Mouse (Mus musculus) 3T3-L1 (cell line): ENCODE data around the gene Ogfod3.

ENCODE experiments used
- DNase-seq: peaks from one replicate; pipeline ENCODE4 v3.0.0-alpha.2; 2015; ENCODE audit warnings: low read depth, low spot score

The Ogfod3 gene

DNA sequence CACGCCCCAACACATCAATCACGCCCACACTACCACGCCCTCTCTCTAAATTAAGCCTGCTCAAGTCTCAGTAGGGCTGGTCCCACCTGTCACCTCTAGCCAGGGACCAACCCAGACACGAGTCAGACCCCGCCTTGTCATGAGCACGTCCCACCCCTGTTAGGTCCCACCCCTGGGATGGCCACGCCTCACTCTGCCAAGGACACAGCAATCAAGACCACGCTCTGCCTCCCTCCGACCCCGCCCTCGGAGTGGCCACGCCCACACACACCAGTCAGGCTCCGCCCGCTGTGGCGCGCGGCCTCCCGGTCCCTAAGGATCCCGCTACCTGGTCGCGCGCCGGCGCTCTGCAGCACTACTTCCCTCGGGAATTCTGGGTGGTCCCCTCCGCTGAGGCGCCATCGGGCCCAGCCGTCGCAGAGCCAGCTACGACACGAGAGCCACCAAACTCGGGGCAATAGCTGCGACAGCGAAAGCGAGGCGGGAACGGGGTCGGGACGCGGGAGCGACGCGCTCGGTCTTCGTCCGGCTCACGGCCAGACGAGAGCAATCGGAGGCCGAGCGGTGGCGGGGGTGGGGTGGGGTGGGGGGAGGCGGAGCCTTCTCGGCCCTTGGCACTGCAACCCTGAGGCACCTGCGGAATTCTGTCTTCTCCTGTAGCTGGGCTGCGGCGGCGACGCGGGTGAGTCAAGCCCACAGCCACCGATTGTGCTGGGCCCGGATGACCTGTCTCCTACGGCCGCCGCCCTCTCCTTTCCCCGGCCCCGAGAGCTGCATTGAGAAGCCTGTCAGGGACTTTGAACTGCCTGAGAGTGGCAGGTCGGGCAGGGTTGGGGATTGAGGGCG, at the start of gene Ogfod3, which contains the start of gene Hexdc:
Ogfod3 (minus strand) TSS at position 551 of the 846 bp plus-strand sequence.
Hexdc (plus strand) TSS at position 273 of the 846 bp plus-strand sequence.
- peak; percentile 98 for DNase-seq

DNA sequence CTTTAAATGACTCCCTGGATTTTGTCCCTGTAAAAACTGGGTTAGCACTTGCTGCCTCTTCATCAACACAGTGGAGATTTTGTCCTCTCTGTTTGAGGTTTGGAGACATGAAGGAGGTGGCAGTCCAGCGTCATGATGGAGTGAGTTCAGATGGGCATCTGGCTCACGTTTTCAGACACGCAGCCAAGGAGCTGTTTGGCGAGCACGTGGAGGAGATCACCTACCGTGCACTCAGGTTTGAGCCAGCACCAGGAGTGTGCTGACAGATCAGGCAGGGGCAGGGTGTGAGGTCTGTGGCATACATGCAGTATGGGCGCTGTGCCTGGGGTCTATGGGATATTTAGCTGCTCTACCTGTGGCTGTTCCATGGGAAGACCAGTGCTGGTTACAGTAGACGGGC, 45.7 kb upstream of the Ogfod3 start:
- no peak for DNase-seq

DNA sequence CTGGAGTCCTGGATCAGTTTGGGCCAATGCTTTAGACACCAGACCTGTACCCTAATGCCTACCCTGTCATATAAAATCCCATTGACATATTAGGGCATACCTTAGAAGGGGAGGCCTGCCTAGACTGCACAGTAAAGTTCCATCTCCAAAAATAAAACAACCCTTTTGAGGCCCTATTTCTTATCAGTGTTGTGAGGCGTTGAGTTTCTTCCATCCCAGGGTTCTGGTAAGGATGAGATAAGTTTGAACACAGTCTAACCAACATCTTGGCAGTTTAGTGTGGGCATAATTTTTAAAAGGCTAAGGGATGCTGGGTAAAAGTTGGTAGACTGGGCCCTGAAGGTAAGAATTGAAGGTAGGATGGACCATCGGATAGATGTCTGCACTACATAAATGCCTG, 35.2 kb upstream of the Ogfod3 start:
- no peak for DNase-seq

DNA sequence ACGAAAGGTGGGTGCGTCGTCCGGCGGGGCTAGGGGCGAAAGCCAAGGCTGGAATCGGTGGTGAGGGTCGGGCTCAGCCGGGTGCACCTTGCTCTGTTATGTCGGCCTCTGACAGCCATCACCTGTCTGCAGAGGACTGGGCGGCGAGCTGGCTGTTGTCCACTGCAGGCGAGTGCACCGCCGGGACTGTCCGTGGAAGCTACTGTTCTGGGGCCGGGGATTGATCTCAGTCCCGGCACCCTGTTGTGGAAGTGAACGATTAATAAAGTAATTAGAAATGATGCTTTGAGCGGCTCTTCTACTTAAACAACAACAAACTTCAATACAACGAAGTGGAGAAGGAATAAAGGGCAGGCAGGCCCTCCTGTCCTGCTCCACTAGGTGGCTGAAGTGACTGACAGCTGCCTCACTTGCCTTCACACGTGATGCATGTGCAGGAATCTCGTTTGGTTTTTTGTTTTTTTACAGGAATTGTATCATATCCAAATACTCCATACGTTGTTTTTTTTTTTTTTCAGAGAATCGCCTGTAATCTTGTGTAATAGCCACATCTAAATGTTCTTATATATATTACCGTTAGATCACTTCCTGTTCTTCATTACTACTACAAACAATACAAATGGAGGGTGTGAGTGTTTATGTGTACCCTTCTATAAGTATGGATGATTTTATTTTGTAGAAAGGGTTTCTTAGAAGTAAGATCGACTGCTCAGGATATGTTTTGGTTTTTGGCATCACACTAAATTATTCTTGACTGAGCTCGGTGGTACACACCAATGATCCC, 33.0 kb upstream of the Ogfod3 start:
- peak; percentile 77 for DNase-seq

DNA sequence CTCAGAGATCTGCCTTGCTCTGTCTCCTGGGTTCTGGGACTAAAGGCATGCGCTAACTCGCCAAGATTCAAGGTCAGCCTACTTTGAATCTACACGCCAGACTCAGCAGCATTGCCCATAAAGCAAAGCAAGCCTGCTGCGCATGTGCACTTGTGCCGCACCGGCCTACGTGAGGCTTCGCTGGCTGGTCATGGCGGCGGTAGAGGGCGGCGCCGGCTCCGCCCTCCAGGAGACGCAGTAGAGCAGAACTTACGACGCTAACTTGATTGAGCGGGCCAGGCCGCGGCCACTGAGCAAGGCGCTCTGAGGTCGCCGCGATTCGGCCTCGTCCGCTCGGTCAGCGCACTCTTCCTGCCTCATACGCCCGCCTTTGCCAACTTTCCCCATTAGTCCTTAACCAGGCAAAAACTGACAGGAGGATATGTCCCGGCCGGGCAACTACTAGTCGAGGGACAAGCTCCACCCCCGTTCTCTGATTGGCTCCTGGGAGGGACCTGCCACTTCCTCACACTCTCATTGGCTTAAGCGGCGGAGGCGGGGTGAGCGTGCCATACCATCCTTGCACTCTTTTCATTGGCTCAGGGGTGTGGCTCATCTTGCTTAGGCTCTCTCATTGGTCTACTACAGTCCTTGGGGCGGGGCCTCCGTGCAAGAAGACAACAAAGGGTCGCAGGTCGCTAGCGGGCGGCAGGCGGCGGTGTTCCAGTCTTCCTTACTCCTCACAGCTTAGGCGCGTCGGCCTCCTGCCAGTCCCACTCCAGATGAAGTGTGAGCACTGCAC, 32.2 kb upstream of the Ogfod3 start, which contains the start of gene Narf:
Narf (plus strand) TSS at position 690 of the 781 bp plus-strand sequence.
- peak; percentile 100 for DNase-seq

DNA sequence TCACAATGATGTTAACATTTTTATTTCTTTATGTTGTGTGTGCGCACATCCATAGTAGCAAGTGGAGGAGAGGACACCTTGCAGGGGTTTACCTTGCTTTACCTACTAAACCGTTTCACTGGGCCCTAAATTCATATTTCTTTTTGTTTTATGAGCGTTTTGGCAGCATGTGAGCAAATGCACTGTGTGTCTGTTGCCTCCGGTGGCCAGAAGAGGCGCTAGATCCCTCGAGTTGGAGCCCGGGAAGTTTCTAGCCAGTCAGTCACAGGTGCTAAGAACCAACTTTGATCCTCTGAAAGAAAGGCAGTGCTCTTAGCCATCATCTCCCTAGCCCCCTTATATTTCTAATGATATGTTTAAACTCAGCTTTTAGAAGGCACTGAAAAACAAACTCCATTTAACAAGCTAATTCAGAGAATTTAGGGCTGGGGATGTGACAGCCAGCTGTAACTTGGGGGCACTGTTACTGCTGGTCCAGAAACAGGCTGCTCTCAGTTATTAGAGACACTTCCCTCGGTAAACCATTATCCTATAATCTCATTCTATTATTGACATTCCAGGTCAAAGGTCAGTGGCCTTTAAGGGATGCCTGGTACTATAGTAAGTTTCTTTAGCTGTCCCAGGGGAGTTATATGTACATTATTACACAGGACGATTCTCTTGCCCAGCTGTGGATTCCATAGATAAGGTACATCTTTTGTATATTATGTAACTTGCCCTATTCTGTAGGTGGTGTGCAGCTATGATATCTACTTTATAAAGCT, 31.1 kb upstream of the Ogfod3 start:
- DNase-seq, result peak; percentile 79

DNA sequence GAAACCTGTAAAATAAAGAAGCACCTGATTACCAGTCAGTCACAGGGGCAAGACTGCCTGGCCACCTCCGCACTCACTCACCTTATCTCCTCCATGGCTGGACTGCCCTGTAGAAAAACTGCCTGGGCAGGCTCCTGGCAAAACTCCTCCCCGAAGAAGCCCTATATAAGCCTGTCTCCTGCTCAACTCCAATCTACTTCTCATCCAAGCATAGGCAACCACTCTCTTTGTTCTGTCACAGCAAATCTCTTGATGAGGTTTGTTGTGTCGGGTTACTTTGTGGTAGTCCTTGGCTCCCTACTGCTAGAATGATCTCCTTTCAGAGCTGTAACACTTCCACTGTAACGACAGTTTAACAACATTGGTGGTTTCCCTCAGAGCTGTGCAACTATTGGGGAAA, 28.2 kb upstream of the Ogfod3 start:
- no peak for DNase-seq

DNA sequence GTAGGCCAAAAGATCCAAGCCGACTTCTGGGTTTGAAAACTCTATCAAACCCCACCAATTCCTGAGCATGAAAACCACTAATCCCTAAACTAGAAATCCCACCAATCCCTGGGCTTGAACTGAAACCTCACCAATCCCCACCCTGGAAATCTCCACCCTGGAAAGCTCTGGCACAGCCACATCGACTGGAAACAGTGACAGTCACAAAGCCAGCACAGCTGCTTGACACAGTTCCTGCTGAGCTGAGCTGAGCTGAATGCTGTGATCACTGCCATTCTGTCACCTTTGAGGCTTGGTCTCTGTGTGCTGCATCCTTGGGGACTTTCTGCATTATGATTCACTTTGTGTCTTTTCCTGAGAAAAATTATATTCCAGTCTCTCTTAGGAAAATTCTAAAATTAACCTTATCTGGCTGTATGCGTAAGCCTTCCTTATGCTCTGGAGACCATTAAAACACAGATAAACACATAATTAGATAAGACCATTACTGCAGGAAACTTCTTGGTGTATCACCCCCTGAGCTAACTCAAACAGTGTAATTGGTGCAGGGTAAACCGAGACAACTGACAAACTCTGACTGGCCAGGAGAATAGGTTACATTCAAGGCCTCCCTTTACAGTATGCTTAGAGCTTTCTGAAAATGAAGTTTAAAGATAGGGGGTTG, 27.2 kb upstream of the Ogfod3 start:
- no peak for DNase-seq

DNA sequence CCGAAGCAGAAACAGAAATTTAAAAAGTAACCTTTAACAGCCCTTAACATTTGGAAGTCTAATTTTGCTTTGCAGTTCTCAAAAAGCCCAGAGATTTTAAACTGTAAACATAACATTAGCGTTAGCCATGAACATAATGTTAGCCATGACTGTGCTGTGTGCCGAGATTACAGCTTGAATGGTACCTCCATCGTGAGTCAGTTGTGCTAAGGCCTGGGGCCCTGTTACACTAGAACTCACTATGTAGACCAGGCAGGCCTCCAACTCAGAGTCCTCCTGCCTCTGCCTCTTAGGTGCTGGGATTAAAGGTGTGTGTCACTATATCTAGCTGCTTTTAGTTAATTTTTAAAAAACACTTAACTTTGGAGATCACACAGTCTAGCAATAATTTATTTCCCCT, 26.7 kb upstream of the Ogfod3 start:
- DNase-seq, result no peak

DNA sequence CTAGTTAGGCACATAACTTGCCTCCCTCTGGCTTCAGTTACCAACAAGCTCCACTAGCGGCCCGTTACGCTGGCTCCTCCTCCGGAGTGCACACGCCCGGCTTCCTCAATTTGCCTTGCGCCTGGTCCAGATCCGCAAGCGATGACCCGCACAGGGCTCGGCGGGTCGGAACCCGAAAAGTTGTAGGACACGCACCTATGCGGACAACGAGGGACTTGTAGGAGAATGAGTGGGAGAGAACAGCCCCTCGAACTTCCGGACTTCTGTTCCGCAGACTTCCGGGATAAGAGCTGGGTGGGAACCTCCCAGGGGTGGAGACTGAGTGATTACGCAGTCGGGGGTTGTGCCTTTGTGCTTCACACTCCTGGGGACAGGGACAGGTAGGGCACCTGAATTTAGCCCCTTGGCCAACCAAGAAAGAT, 24.5 kb upstream of the Ogfod3 start, which contains the start of gene Cybc1:
Cybc1 (minus strand) TSS at position 305 of the 422 bp plus-strand sequence.
- peak; percentile 91 for DNase-seq

DNA sequence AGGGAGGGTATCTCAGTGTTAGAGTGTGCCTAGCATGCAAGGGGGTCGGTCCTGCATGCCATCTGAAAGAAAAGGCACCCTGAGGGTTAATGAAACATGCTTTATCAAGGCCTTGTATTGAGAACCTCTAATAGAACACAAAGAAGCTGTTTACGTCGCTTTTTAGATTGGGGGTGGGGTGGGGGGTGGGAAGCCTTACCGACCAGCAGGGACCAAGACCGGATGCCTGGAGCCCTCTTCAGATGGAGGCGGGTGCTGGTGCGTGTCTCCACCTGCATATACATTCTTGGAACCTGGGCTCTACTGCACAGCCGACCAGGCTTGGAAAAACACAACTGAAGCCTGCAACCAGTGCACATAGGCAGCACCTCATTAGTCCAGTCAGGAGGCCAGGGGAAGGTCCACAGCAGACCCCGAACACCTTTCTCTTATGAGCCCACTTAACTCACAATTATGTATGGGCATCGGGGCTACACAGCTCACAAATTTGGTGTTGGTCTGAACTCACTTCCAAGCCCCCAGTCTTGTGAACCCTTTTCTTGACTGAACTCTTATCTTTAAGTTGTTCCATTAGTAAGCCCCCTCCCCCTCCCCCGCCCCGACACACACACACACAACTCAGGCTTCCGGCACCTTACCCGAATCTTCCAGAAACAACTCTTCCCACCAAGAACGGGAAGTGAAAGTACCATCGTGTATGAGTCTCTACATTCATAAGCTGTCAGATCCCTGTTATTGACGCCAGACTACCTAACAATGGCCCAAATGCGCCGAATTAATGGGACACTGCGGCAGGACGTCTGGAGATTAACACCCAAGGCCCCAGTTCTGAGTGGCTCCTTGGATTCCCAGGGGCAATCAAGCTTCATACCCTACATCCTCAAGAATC, 23.9 kb upstream of the Ogfod3 start:
- DNase-seq, result no peak

DNA sequence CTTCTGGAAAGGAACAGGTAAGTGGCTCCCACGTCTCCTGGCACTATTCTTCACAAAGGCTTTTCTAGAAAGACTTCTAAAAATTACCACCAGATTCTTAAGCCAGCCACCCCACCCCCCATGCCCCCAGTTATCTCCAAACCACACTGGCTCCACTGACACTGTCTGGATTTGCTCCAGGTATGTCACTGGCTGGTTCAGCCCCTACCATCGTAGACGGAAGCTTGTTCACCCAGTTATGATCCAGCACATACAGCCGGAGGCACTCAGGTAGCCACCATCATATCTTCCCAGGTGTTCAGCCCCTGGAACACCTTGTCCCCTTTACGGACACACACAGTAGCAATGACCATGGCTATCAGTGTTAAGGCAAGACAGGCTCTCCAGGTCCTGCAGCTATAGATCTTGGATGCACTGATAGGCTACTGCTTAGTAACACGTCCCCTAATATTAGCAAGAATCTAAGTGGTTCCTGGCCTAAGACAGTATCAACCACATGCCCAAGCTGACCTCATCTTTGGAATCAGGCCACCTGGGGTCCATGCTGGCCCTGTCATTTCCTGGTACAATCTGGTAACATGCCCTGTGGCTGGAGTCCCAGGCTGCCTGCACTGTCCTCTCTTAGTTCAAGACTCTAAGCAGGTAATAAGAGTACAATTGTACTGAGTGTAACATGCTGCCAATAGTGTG, 17.0 kb upstream of the Ogfod3 start:
- DNase-seq, result no peak

DNA sequence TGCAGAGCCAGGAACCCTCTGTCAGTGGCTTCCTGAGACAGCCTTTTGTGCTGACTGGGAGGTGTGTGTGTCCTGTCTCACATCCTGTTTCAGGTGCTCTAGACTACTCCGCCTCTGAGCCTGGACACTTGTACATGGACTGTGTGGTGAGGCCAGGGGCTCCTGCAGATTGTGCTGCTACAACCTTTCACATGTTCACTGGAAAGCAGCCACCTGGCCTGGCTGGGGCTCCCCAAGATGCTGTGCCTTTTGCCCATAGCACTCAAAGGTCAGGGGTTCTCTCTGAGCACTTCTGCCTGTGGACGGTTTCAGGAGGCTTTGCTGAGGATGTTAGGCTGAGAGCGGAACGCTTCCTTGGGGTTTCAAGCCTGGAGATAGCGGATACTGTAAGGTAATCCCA, 16.3 kb upstream of the Ogfod3 start:
- DNase-seq, result no peak

DNA sequence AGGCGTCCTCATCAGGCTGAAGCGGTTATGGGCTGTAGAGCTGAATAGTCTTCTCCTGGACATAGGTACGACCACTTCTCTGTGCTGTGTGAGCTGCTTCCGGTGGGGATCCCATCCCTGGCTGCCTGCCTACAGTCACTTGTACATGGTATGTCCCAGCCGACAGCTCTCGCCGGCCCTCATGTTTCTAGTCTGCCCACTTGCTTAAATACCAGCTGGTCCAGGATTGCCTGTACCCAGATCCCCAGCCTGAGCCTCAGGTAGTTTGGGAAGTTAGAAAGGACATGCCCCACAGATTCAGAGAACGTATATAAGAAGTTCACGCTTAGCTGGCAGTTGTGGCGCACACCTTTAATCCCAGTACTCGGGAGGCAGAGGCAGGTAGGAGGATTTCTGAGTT, 15.3 kb upstream of the Ogfod3 start:
- DNase-seq, result no peak

DNA sequence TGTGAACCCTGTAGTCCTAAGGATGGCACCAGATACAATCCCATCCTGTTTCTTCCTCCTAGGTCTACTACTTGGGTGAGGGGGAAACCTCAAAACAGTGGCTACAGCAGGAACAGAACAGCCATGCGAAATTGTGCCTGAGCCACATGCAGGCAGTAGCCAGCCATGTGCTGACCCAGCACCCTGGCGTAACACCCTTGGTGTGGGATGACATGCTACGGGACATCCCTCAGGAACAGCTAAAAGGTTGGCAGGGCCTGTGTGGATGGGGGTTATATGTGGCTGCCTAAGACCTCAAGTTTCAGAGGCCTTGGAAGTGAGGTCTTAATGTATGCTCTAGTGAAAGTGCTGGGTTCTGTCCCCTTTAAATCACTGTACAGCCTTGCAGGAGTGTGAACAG, 12.3 kb upstream of the Ogfod3 start:
- no peak for DNase-seq

DNA sequence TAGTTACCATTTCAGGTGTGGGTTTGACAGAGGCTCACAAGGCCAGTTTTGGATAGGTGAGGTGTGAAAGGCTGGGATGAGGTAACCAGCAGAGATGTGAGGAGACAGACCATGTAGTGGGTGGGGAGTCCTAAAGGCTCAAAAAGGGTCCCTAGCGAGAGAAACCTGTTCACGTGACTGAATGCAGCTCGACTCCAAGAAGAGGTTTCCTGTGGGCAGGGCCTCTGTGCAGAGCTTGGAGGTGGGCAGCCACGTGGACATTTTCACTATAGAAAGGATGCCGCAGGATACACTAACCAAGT, 701 bp downstream of the Ogfod3 start:
- DNase-seq, result no peak

DNA sequence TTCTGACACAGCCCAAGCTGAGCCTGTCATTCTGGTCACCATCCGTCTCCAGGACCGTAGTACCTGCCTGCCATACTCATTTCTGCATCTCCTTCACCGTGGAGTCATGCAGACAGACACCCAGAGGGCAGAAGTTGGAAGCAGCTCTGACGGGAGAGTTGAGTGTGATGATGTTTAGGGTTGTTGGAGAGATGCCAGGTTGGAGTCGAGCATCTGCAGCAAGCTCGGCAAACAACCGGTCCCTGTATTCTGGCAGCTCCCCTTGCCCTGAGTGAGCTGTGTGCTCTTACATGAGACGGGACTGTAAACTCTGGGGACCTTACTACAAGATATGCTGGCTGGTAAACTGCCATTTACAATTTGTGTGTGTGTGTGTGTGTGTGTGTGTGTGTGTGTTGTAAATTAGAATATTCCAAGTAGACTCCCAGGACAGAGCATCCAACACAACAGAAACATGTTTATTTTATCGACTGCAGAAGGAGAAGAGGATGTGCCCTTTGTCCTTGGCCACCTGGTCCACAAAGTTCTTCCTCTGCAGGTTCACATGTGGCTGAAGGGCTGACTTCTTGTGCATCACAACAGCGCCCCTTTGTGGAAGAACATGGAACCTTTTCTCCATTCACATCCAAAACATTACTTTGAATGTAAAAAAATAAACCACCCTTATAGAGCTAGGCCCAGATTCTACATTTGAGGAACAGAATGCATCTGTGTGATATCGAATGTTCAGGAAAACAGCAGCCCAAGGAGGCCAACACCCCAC, 2.9 kb downstream of the Ogfod3 start:
- DNase-seq, result peak; percentile 85

DNA sequence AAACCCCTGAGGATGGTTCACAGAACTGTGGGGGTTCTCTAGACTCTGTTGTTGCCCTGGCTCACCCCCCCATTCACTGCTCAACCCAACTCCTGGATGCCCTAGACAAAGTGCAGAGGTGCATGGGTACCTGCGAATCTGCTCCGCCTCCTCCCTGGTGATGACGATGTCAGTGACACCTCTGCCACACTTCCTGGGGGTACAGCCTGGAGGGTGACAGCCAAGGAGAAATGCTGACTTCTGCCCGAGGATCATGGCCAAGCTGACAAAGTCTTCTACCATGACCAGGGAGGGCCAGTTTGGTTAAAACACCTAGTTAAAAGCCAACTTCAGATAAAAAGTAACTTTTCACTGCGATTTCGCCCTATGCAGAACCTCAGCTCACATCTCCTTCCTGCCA, 3.7 kb downstream of the Ogfod3 start:
- DNase-seq, result no peak
